Comparison of ENCODE assay signal across 9 mouse cellular contexts in the genomic region with DNA sequence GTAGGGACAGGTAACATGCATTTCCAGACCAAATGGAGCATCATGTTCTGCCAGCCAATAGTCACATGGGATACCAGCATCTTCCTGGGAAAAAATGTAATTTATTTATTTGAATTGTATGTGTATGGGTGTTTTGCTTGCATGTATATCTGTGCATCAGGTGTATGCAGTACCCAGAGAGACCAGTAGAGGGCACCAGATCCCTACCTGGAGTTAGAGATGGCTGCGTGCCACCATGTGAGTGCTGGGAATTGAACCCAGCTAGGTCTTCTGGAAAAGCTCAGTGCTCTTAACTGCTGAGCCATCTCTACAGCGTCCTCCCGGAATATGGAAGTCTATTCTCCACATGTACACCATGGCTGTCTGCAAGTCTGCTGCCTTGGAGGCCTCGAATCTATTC. TPM values are rescaled to one million over a fixed set of nuclear protein-coding genes. Genes with fewer than 3 reads are reported as not detected.
DNase-seq lines count a peak whose midpoint lies in the region; ATAC-seq and TF ChIP-seq lines count a peak whose summit lies in the region.
"Had no signal": no experiment of that assay in that cellular context is flagged by ENCODE, and none has a peak within 500 bp of the region (broad histone marks: within the 10 kb centered on the region; RNA-seq: fewer than 3 reads in every experiment).

No protein-coding gene starts in this region.

- H3K4me2 ChIP-seq in heart, postnatal 0 days (ENCODE audit: low read depth, low read length) = no peak overlapping the region
- H3K4me2 ChIP-seq in neural tube, embryonic 15.5 days = no peak overlapping the region
- H3K4me2 ChIP-seq: neural tube, embryonic 12.5 days had no signal

- H3K4me1 ChIP-seq in heart, postnatal 0 days (ENCODE audit: control insufficient read depth, insufficient read depth) = no peaks in the 10 kb centered on the region
- H3K4me1 ChIP-seq in neural tube, embryonic 15.5 days = no peaks in the 10 kb centered on the region
- no peaks in the 10 kb centered on the region for H3K4me1 ChIP-seq in small intestine, adult 2 months (ENCODE audit: control insufficient read depth, insufficient read depth, insufficient read length, low read length)
- H3K4me1 ChIP-seq: neural tube, embryonic 12.5 days had no signal

- WGBS in heart, postnatal 0 days = 81% methylated on average over 4 of the region's 4 CpGs
- 84% methylated on average over 4 of the region's 4 CpGs for WGBS in neural tube, embryonic 15.5 days
- 86% methylated on average over 4 of the region's 4 CpGs for WGBS in small intestine, adult 2 months

- no peaks in the 10 kb centered on the region for H3K36me3 ChIP-seq in heart, postnatal 0 days (replicated peaks; ENCODE audit: control insufficient read depth, insufficient read depth, low read length)
- H3K36me3 ChIP-seq in neural tube, embryonic 15.5 days = no peaks in the 10 kb centered on the region
- no peaks in the 10 kb centered on the region for H3K36me3 ChIP-seq in small intestine, adult 2 months (ENCODE audit: control insufficient read depth, insufficient read depth, low read length)
- H3K36me3 ChIP-seq: neural tube, embryonic 12.5 days had no signal

- no peak overlapping the region for H3K4me3 ChIP-seq in heart, postnatal 0 days (ENCODE audit: low read depth, low read length)
- H3K4me3 ChIP-seq in neural tube, embryonic 15.5 days (replicated peaks) = no peak overlapping the region
- no peak overlapping the region for H3K4me3 ChIP-seq in small intestine, adult 2 months (ENCODE audit: low read depth, low read length)
- H3K4me3 ChIP-seq: neural tube, embryonic 12.5 days had no signal

- no peak for DNase-seq in heart, postnatal 0 days (ENCODE audit: low spot score)
- DNase-seq in heart, postnatal 25 days (ENCODE audit: low spot score) = no peak
- peak; percentile 29 for DNase-seq in neural tube, embryonic 10.5 days (ENCODE audit: extremely low spot score, low spot score)
- DNase-seq in R1 (ENCODE audit: low read depth, low spot score) = peak; percentile 74
- DNase-seq in left cerebral cortex, postnatal 10 days (ENCODE audit: extremely low spot score in 1 of 2, low spot score in 2 of 2) = no peak

- H3K27ac ChIP-seq in heart, postnatal 0 days (ENCODE audit: low read depth) = no peak overlapping the region
- no peak overlapping the region for H3K27ac ChIP-seq in neural tube, embryonic 15.5 days (replicated peaks)
- H3K27ac ChIP-seq in small intestine, adult 2 months (ENCODE audit: insufficient read depth, low read depth, low read length) = no peak overlapping the region
- H3K27ac ChIP-seq: neural tube, embryonic 12.5 days had no signal

- ATAC-seq in heart, postnatal 0 days (ENCODE audit: insufficient read depth, low read depth) = no peak
- no peak for ATAC-seq in neural tube, embryonic 15.5 days (ENCODE audit: low FRiP score)
- ATAC-seq in erythroblast, adult 5-6 weeks (replicated peaks; ENCODE audit: low FRiP score, poor library complexity, severe bottlenecking) = no peak

- H3K9me3 ChIP-seq in heart, postnatal 0 days (replicated peaks; ENCODE audit: control insufficient read depth, low read length) = no peaks in the 10 kb centered on the region
- H3K9me3 ChIP-seq in neural tube, embryonic 15.5 days (replicated peaks) = no peaks in the 10 kb centered on the region

- no peaks in the 10 kb centered on the region for H3K27me3 ChIP-seq in heart, postnatal 0 days (ENCODE audit: control insufficient read depth, insufficient read depth, low read length)
- no peaks in the 10 kb centered on the region for H3K27me3 ChIP-seq in neural tube, embryonic 15.5 days (replicated peaks)
- H3K27me3 ChIP-seq in small intestine, adult 2 months (ENCODE audit: control insufficient read depth, insufficient read depth, low read length) = no peaks in the 10 kb centered on the region
- H3K27me3 ChIP-seq: neural tube, embryonic 12.5 days had no signal

- TF ChIP-seq POLR2A in small intestine, adult 2 months (IDR thresholded peaks at IDR 0.05; ENCODE audit: low read depth, low read length) = no peak

- intact Hi-C loops in heart, postnatal 25 days (cut with DNase I) = no loop called here
- intact Hi-C loops in left cerebral cortex, postnatal 10 days (cut with DNase I) = no loop called here

- no peak overlapping the region for H3K9ac ChIP-seq in heart, postnatal 0 days (replicated peaks; ENCODE audit: low read depth, low read length)
- H3K9ac ChIP-seq in neural tube, embryonic 15.5 days (replicated peaks) = no peak overlapping the region
- H3K9ac ChIP-seq: neural tube, embryonic 12.5 days had no signal

- TF ChIP-seq EP300 in heart, postnatal 0 days (IDR thresholded peaks at IDR 0.05; ENCODE audit: low read depth) = no peak

- peak; percentile 29; the same call in 1 of the 2 replicates for TF ChIP-seq CTCF in heart, postnatal 0 days (IDR thresholded peaks at IDR 0.05; ENCODE audit: low read depth)
- TF ChIP-seq CTCF in small intestine, adult 2 months (IDR thresholded peaks at IDR 0.05; ENCODE audit: extremely low read depth, insufficient read length, insufficient replicate concordance, low read depth, low read length) = peak; percentile 48; the same call in 1 of the 2 replicates

RNA-seq across cellular contexts. Expression of a gene that starts 8.2 kb away (rescaled TPM):
- total RNA-seq in heart, postnatal 0 days (2014; rRNA removed; ENCODE audit: low replicate concordance) = 0.23 TPM in 1 of 2 replicates, not detected in the other
- 0.08 and 0.11 TPM in 2 replicates for polyA plus RNA-seq in heart, postnatal 0 days (2015; fragmentation: Nextera tagmentation; extraction: Ambion mirVana)
- under 1 TPM; 0.44 to 0.48 TPM for total RNA-seq in heart, postnatal 25 days (2021)
- 19.4 and 22.2 TPM in 2 replicates for polyA plus RNA-seq in neural tube, embryonic 15.5 days (2015; fragmentation: Nextera tagmentation; extraction: Ambion mirVana)
- 0.86 and 1.1 TPM in 2 replicates for polyA plus RNA-seq in small intestine, adult 2 months (2012; rRNA removed)
- total RNA-seq in left cerebral cortex, postnatal 10 days (2021) = 10 to 100 TPM; 72.6 to 78.6 TPM
- not detected in 2 replicates for total RNA-seq in erythroblast, adult 5-6 weeks (2015; ENCODE audit: low replicate concordance)
- total RNA-seq in erythroblast, adult 5-6 weeks (2017; ENCODE audit: low replicate concordance) = not detected in 2 replicates

Comparison
In these comparisons a context has a peak if more than half of its experiments do, and no peak if none do; other contexts are left out.
1. DNase-seq: peak in neural tube, embryonic 10.5 days (single experiment) and R1 (single experiment); none in heart, postnatal 0 days (single experiment), heart, postnatal 25 days (single experiment) and left cerebral cortex, postnatal 10 days (0 of 2).
2. RNA of a gene that starts 8.2 kb away (total RNA-seq): 72.6 to 78.6 TPM in left cerebral cortex, postnatal 10 days; 0.44 to 0.48 TPM in heart, postnatal 25 days, 0.23 TPM in heart, postnatal 0 days and not detected in erythroblast, adult 5-6 weeks; every median in the first group is over 10 times any median in the second.